Mouse (Mus musculus): ENCODE data around the gene Btg3.
"Not testable (repeated sequence)": the region's sequence is repeated elsewhere in the genome, so short reads cannot be mapped to it uniquely, and the experiment has no call there.

The Btg3 gene

DNA sequence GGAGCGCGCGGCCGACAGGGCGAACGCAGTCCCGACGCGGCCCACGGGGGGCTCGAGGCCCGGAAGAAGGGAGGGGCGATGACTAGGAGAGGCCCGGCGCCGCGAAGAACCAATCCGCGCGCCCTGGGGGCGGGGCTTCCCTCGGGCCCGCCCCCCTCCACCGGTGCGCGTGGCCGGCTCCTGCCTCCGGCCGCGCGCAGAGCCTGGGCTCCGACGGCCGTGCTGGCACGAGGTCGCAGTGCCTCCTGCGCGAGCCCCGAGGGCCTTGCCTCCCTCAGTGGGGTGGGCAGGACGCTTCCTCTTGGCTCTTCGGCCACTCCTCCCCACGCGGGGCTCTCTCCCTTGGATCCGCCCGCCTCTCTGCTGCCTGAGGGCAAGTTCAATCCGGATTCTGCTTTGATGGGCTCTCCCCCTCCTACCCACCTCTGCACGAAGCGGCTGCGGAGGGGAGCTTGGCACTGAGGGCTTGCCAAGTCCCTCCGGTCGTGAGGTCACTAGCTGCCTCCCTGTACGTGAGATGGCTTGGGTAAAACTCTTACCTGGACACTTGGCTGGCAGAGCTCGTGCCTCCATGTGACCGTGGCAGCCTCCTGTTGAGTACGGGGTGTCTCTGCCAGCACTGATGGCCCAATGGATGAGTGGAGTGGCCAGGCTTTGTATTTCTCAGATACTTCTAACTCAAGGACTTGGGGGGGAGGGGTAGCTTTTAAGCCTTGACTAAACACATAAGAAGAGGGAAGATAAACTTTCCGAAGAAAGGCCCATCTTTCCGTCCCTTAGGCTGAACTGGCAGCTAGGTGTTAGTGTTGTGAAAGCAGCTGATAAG is at the start of gene Btg3:
Btg3 (minus strand) TSS at position 448 of the 826 bp plus-strand sequence.
- in situ Hi-C loops (cut with MboI; ENCODE audit: low pct_unique_long_range_greater_than_20kb in 1 of 2, low sequenced_read_pairs in 2 of 2, unreplicated experiment in 1 of 2) = no loop called here

DNA sequence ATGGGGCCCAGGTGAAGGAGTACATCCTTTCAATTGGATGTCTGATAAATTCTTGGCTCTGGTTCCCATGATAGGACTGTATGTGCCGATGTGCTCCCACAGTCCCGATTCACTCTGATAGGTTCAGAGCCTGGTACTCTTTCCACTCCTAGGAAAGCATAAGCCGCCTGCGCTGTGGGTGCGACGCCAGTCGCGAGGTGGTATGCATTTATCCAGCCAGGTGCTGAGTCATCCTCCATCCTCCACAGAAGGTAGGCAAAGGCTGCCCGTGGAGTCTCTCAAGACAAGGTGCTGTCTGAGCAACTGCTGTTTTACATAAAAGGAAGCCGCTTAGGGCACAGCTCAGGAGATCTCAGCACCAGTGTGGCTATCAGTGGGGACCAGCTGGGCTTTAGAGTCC is 40.7 kb upstream of the Btg3 start:
- in situ Hi-C loops (cut with MboI; ENCODE audit: low pct_unique_long_range_greater_than_20kb in 1 of 2, low sequenced_read_pairs in 2 of 2, unreplicated experiment in 1 of 2) = no loop called here

DNA sequence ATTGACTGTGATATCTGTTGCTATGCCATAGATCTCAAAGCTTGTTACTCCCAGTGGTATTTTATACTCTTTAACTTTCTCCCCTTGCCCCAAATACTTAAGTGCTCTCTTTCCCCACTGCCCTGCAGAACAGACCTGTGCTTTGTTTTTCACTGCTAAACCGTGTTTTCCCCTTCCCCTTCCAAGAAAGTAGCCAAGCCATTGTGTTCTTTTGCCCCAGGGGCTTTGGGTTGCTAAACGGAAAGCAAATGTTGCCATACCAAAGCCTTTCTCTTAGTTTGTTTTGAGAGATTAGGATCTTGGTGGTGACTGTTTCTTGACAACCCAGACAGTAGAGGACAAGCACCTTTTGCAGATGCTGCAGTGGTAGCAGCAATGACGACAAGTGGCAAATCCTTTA is 39.5 kb upstream of the Btg3 start:
- in situ Hi-C loops (cut with MboI; ENCODE audit: low pct_unique_long_range_greater_than_20kb in 1 of 2, low sequenced_read_pairs in 2 of 2, unreplicated experiment in 1 of 2) = no loop called here

DNA sequence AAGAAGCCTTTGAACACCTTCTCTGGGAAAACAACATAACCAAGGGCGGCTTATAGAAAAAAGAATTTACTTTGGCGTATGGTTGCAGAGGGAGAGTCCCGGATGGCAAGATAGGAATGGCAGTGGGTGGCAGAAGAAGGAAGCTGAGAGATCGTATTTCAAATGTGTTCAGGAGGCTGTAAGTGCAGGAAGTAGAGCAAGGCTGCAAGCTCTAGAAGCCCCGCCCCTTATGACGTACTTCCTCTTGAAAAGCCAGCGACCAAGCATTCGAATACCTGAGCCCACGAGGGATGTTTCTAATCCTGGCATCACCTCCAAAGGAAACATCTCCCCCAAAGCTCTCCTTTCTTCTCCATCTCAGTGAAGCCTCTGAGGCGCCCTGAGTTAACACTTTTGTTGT is 33.0 kb upstream of the Btg3 start:
- in situ Hi-C loops (cut with MboI; ENCODE audit: low pct_unique_long_range_greater_than_20kb in 1 of 2, low sequenced_read_pairs in 2 of 2, unreplicated experiment in 1 of 2) = no loop called here

DNA sequence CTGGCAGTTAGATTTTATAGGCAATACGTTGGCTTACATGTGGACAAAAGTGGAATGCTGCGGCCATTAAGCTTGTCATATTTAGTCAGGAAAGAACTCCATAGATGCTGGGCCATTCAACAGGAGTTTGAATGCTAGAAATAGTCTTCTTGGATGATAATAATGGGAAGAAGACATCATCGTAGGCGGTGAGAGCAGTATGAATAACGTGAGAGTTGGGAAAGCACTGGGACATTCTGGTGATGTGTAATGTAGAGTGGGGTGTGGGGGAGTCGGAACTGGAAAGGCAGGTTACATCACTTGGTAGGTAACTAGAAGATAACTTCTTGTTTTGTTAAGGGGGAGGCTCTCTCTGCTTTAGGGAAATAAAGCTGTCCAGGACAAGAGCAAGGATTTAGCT is 30.9 kb upstream of the Btg3 start:
- in situ Hi-C loops (cut with MboI; ENCODE audit: low pct_unique_long_range_greater_than_20kb in 1 of 2, low sequenced_read_pairs in 2 of 2, unreplicated experiment in 1 of 2) = no loop called here

DNA sequence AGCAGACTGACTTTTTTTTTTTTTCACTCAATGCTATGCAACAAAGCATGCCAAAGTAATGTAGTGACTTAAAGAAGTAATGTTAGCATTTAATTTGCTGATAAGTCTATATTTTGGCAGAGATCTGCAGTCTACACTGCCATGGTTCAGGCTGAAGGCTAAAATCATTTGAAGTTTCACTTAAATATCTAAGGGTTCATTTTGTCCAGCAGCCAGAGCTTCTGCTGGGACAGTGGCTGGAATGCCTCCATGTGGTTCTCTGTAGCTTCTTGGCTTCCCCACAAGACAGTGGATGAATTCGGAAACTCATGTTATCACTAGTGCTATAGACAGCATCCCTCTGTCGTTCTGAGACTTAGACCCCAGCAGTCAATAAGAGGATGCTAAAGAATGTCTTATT is 29.7 kb upstream of the Btg3 start:
- in situ Hi-C loops (cut with MboI; ENCODE audit: low pct_unique_long_range_greater_than_20kb in 1 of 2, low sequenced_read_pairs in 2 of 2, unreplicated experiment in 1 of 2) = no loop called here

DNA sequence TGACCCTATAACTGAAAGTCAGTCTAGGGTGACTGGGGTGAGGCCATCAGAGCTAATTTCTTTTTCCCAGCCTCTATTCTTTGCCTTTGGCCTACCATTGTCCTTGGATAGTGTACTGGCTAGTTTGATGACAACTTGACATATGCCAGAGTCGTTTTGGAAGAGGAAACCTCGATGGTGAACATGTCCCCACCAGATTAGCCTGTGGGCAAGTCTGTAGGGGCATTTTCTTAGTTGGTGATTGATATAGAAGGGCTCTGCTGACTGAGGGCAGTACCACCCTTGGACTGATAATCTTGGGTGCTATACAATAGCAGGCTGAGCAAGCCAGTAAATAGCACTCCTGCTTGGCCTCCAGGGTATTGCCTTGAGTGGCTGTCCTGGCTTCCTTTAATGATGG is 25.3 kb upstream of the Btg3 start:
- in situ Hi-C loops (cut with MboI; ENCODE audit: low pct_unique_long_range_greater_than_20kb in 1 of 2, low sequenced_read_pairs in 2 of 2, unreplicated experiment in 1 of 2) = no loop called here

DNA sequence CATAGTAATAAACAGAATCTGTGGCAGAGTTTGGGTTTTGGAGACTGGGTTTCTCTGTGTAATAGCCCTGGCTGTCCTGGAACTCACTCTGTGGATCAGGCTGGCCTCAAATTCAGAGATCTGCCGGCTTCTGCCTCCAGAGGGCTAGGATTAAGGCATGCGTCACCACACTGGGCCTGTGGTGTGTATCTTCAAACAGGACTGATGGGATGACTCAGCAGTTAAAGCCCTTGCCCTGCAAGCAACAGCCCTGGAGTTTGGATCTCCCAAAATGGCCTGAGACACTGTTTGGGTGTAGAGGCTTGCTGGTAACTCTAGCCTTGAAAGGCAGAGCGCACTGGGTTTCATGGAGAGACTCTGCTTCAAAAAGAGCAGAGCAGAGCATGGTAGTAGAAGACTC is 22.4 kb upstream of the Btg3 start:
- in situ Hi-C loops (cut with MboI; ENCODE audit: low pct_unique_long_range_greater_than_20kb in 1 of 2, low sequenced_read_pairs in 2 of 2, unreplicated experiment in 1 of 2) = no loop called here

DNA sequence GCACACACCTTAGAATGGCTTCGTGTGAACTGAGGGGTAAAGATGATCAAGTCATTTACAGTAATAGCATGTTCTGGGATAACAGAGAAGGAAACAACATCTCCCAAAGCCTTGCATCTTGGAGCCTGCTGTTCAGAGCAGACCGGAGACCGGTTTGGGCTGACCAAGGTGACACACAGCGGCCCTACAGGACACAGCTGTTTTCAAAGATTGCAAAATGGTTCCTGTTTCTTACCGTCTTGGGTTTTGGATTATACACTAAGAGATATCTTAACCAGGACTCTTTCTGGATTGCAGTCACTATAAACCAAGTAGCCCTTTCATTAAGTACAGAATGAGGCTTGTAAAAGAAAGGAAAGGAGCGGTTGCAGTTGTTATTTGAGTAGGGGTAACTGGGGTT is 21.7 kb upstream of the Btg3 start:
- in situ Hi-C loops (cut with MboI; ENCODE audit: low pct_unique_long_range_greater_than_20kb in 1 of 2, low sequenced_read_pairs in 2 of 2, unreplicated experiment in 1 of 2) = no loop called here

DNA sequence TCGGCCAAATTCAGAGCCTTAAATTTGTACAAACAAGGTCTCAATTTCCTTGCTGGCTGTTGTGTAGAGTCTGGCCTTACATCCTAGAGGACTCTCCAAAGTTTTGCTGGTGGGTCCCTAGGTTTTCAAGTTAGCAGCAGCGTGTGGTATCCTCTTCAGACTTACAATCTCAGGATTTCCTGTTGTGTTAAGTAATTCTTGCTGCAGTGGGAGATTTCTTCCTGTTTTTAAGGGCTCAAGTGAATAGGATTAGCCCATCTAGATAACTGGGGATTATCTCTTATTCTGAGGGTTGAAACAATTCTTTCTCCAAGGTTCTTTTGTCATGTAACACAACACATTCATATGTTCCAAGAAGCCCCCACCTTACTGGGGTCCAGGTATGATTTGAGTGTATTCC is 14.4 kb upstream of the Btg3 start:
- in situ Hi-C loops (cut with MboI; ENCODE audit: low pct_unique_long_range_greater_than_20kb in 1 of 2, low sequenced_read_pairs in 2 of 2, unreplicated experiment in 1 of 2) = no loop called here

DNA sequence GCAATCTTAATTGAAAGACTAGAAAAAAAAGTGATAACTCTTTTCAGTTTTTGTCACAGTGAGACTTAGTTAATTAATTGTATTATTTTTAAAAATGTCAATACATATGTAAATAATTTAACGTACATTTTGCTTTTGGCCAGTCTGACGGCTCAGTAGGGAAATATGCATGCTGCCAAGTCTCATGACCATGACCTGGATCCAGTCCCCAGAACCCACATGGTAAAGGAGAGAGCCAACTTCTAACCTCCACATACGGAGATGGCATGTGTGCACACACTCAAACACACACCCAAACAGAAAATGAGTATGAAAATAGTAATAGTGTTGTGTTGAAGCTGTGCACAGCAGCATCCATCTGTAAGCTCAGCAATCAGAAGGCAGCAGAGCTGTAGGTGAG is 13.0 kb upstream of the Btg3 start:
- in situ Hi-C loops (cut with MboI; ENCODE audit: low pct_unique_long_range_greater_than_20kb in 1 of 2, low sequenced_read_pairs in 2 of 2, unreplicated experiment in 1 of 2) = no loop called here

DNA sequence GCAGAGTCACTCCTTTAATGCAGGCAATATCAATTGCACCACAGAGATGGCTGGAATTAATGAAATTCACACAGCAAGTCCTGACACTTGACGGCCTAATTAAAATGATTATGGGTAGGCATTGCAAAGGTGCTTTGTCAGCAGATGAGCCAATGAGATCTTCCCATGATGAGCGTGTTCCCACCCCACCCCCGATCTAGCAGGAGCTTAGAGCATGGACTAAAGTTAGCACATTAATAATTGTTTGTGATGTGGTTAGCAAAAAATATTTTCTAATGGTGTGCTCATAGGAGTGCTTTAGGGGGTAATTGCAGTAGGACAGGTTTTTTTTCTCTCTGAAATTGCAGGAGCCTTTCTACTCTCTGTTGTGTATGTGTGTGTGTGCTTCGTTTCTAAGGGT is 12.1 kb upstream of the Btg3 start:
- in situ Hi-C loops (cut with MboI; ENCODE audit: low pct_unique_long_range_greater_than_20kb in 1 of 2, low sequenced_read_pairs in 2 of 2, unreplicated experiment in 1 of 2) = no loop called here

DNA sequence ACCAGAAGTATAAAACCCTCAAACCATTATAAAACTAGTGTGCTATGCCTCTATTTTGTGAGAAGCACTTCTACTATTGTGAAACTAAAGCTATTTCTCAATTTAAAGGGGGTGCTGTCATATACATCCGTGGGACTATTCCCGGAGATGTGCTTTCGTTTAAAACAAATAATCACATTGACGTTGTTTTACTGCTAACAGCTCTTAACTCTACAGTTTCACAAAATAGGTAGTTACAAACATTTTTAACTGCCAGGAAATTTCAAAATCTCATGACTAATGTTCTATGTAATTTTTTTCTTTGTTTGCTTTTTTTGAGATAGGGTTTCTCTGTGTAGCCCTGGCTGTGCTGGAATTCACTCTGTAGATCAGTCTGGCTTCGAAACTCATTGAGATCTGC is 1.5 kb upstream of the Btg3 start:
- in situ Hi-C loops (cut with MboI; ENCODE audit: low pct_unique_long_range_greater_than_20kb in 1 of 2, low sequenced_read_pairs in 2 of 2, unreplicated experiment in 1 of 2) = no loop called here

DNA sequence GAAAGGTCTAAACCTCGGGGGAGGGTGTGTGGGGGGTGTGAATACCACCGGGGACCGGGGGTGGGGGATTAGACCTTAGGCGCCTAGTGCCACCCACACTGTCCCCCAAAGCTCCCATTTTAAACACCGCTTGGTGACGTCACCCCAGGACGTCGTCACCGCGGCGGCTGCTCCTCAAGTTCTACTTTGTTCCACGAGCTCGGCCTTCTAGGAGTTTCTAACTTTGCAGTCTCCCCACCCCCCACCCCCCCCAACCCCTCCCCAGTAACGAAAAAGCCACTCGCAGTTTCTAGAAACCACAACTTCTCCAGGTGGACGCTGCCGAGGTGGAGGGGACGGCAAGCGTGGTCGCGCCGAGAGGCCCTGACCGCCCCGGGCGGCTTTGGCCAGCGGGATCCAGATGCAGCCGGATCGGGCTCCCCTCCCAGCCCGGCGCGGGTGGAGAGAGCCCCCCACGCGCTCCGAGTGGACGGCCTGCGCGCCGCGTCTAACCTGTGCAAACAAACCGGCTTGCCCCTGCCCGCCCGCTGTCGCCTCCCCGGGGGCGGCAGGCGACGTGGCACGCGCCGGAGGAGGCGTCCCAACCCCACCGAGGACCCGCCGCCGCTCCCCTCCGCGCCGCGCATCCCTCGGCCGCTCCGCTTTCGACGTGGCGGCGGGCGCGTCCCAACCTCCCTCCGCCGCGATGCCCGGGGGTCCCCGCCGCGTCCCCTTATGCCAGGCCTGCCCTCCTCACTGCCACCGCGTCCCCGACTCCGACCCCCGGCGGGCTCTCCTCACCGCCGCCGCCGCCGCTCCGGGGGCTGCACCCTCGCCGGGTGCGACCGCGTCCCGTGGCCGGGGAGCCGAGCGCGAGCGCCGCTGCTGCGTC is 936 bp downstream of the Btg3 start:
- in situ Hi-C loops (cut with MboI; ENCODE audit: low pct_unique_long_range_greater_than_20kb in 1 of 2, low sequenced_read_pairs in 2 of 2, unreplicated experiment in 1 of 2) = no loop called here

DNA sequence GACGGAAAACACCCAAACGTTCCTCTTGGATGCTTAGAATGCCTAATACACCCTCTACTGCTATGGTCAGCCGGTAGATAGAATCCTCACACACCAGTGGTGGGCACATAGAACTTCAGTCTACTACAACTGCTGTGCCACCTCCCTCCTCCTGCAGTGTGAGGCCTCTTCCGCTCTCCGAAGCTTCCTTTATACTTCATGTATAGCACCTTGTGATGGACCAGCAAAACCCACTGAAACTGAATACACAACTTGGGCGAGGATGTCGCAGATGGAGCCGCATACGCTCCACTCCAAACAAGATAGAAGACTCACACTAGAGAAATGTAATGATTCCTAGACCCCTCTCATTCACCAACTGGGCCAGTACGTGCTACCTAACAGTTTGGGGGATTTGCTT is 1.8 kb downstream of the Btg3 start:
- in situ Hi-C loops (cut with MboI; ENCODE audit: low pct_unique_long_range_greater_than_20kb in 1 of 2, low sequenced_read_pairs in 2 of 2, unreplicated experiment in 1 of 2) = no loop called here

DNA sequence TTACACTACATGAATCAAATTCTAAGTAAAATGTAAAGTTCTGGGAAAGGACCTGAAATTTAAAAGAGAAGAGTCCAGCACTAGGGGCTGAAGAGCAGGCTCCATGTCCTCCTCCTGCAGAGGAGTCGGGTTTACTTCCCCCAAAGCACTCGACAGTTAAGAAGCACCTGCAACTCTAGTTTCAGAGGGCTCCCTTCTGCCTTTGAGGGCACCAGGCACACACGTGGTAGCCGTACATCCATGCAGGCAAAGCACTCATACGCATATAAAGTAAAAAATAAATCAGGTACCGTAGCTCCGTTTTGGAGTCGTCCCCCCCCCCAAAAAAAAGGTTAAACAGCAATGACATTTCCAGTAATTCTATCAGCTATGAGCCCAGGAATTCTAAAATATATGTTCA is 3.2 kb downstream of the Btg3 start:
- in situ Hi-C loops (cut with MboI; ENCODE audit: low pct_unique_long_range_greater_than_20kb in 1 of 2, low sequenced_read_pairs in 2 of 2, unreplicated experiment in 1 of 2) = no loop called here

DNA sequence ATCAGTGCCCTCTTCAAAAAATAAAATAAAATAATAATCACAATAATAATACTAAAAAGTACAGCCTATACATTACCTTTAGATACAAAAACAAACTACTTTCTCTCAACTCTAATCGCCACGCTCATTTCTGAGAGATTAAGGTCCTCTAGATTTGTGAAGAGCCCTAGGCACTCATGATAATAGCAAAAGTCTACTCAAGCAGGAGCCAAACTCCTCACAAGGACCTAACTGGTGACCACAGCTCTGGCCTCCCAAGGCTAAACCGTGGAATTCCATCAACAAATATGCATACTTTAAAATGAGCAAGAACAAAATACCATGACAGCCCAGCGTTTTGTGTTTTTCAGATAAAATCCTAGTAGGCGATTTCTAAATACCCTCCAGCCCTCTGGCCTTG is 4.2 kb downstream of the Btg3 start:
- in situ Hi-C loops (cut with MboI; ENCODE audit: low pct_unique_long_range_greater_than_20kb in 1 of 2, low sequenced_read_pairs in 2 of 2, unreplicated experiment in 1 of 2) = no loop called here

DNA sequence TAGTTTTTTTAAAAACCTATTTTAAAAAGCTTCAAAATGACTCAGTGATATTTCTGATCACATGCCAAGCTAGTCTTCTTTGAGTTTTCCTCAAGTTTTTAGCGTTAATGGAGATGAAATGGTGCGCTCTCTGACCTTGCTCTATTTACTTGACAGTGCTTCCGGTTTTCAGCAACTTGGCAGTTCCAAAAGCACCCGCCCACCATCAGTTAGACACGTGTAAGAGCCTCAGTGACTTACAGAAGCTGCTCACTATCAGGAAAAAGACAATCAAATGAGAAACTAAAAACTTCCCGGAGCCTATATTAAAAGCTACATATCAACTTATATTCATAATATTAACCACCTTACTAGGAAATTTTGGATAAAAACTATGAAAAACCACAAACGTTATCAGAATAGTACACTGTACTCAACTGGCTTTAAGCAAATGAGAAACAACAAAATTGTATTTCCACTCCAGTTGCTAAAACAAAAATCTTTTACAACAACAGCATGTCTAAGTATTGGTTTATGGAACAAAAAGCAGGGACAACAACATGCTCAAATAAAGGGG is 5.4 kb downstream of the Btg3 start:
- in situ Hi-C loops (cut with MboI; ENCODE audit: low pct_unique_long_range_greater_than_20kb in 1 of 2, low sequenced_read_pairs in 2 of 2, unreplicated experiment in 1 of 2) = no loop called here

DNA sequence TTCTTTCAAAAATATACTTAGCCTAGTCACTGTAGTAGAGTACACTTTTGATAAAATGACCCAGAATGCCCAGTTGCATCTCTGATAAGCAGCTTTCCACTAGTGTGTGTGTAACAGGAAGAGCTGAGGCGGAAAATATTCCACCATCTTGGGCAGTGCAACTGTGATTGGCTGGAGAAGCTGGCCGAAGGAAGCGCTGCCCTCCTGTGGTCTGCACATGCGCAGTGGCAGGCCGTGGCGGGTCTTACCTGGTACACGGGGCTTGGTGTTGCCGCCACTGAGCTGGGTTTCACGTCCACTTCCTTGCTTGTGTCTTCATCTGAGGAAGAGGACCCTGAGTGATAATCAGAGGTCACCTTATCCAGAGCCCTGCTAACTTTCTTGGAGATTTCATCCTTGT is 12.4 kb downstream of the Btg3 start:
- in situ Hi-C loops (cut with MboI; ENCODE audit: low pct_unique_long_range_greater_than_20kb in 1 of 2, low sequenced_read_pairs in 2 of 2, unreplicated experiment in 1 of 2) = not testable (repeated sequence)

DNA sequence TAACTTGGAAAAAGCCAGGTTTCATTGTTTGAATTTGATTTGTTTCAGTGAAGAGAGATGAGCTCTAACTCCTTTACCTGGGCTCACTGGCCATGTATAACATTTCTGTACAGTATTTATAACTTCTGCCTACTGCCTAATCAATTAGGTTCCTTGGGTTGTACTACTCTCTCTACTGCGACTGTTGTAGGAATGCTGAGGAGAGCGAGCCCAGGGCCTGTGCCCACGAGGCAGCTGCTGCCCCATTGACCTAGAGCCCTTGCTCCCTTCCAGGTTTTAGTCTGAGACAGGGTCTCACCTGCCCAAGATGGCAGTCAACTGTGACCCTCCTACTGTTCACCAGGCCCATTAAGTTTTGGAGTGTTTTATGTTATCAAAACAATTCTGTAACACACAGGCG is 15.5 kb downstream of the Btg3 start:
- in situ Hi-C loops (cut with MboI; ENCODE audit: low pct_unique_long_range_greater_than_20kb in 1 of 2, low sequenced_read_pairs in 2 of 2, unreplicated experiment in 1 of 2) = no loop called here
